Mouse (Mus musculus) C2C12 (cell line): ENCODE results near the gene Csnk2a1. TPM values are rescaled to one million over a fixed set of nuclear protein-coding genes. Genes with fewer than 3 reads are reported as not detected.

Source experiments
- H3K27me3 ChIP-seq: one replicate; pipeline ENCODE4 v1.6.1; 2011; ENCODE audit not compliant: control insufficient read depth, insufficient read depth, insufficient read length
- H3K36me3 ChIP-seq: one replicate; pipeline ENCODE4 v1.6.1; 2011; ENCODE audit not compliant: control insufficient read depth, insufficient read depth
- H3K4me3 ChIP-seq: one replicate; pipeline ENCODE4 v1.5.1; 2011; ENCODE audit warnings: mild to moderate bottlenecking, control low read depth; ENCODE audit not compliant: poor library complexity, insufficient read depth, severe bottlenecking
- H3K79me2 ChIP-seq: one replicate; pipeline ENCODE4 v1.6.1; 2011; ENCODE audit not compliant: control insufficient read depth, insufficient read depth
- H3K79me3 ChIP-seq: one replicate; pipeline ENCODE4 v1.6.1; 2011; ENCODE audit warnings: low read depth, control low read depth
- H3ac ChIP-seq: one replicate; pipeline ENCODE3; 2011; ENCODE audit warnings: low read depth; ENCODE audit not compliant: control insufficient read depth, insufficient read length
- CEBPB ChIP-seq: IDR thresholded peaks from one replicate; pipeline ENCODE4 v1.6.1; 2011; ENCODE audit warnings: low read depth, mild to moderate bottlenecking, control low read depth, moderate library complexity
- CTCF ChIP-seq: IDR thresholded peaks from one replicate; pipeline ENCODE4 v1.5.1; 2011; ENCODE audit not compliant: control insufficient read depth, insufficient read depth, insufficient read length
- FOSL1 ChIP-seq: IDR thresholded peaks from one replicate; pipeline ENCODE4 v1.8.0; 2011; ENCODE audit warnings: mild to moderate bottlenecking, low read length; ENCODE audit not compliant: poor library complexity, insufficient read depth, severe bottlenecking
- MAX ChIP-seq: IDR thresholded peaks from one replicate; pipeline ENCODE4 v1.6.1; 2011; ENCODE audit warnings: mild to moderate bottlenecking, control low read depth
- MYOD1 ChIP-seq: IDR thresholded peaks from one replicate; pipeline ENCODE4 v1.6.1; 2011; ENCODE audit warnings: low read depth; ENCODE audit not compliant: control insufficient read depth, insufficient read length
- MYOG ChIP-seq: IDR thresholded peaks from one replicate; pipeline ENCODE4 v1.6.1; 2011; ENCODE audit not compliant: control insufficient read depth, insufficient read length; ENCODE audit errors: extremely low read depth
- USF1 ChIP-seq: IDR thresholded peaks from one replicate; pipeline ENCODE4 v1.6.1; 2011; ENCODE audit warnings: low read depth, mild to moderate bottlenecking, control low read depth, moderate library complexity
- polyA plus RNA-seq: library from polyadenylated mRNA; unstranded; fragments of >200 nt; fragmentation: generic; extraction: Trizol; gene quantifications from one replicate; pipeline ENCODE4 v1.2.1, GENCODE M21; 2012; ENCODE audit warnings: missing spikeins

Csnk2a1 gene
- polyA plus RNA-seq, 1 experiment = 37.7 TPM

DNA sequence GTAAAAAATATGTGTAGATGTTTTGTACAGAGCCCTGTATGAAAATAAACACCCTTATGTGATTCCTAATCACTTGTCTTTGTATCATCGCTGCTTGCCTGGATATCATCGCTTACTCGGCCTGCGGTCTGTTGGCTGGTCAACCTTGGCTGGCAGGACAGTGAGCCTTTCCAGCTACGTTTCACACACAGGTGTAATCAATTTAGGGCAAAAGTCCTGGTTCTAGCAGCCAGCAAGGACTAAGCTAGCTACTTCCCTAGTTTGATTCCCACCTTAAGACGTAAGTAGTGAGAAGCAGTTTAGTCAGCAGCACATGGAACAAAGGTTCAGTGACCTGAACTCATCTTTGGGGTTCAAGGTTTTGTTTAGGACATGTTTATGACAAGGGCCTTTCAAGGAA, 87.3 kb downstream of the Csnk2a1 start:
- Histone ChIP-seq H3K4me3 (no peak overlapping the region), H3K79me3 (no peaks in the 10 kb centered on the region), H3K79me2 (no peaks in the 10 kb centered on the region), H3ac (no peak overlapping the region), H3K27me3 (no peaks in the 10 kb centered on the region), H3K36me3 (peaks cover 80% of the 10 kb centered on the region)
- TF ChIP-seq CTCF = no peak
- TF ChIP-seq FOSL1 = no peak
- TF ChIP-seq MYOG = no peak
- TF ChIP-seq USF1 = no peak
- TF ChIP-seq MAX = no peak
- TF ChIP-seq MYOD1 = no peak
- TF ChIP-seq CEBPB = no peak

DNA sequence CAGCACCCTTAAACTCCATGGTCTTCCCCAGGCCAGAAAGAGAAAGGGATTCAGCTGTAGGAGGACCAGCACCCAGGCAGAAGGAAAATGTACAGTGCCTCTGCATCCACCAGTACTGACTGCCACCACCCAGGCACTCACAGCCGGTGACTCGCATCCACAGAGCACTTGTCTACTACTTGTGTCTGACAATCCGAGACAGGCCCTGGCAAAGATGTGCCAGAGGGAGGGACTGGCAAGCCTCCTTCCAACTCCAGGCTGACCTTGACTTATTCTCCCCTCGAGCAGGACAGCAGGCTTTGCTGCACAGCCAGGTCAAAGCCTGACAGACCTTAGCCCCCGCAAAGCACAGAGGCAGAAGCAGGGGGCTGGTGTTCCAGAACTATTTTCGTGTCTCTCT, 90.4 kb downstream of the Csnk2a1 start:
- Histone ChIP-seq H3K27me3 (no peaks in the 10 kb centered on the region), H3ac (no peak overlapping the region), H3K79me2 (no peaks in the 10 kb centered on the region), H3K36me3 (peaks cover 63% of the 10 kb centered on the region), H3K4me3 (no peak overlapping the region), H3K79me3 (no peaks in the 10 kb centered on the region)
- no peak for TF ChIP-seq FOSL1
- no peak for TF ChIP-seq USF1
- no peak for TF ChIP-seq CTCF
- TF ChIP-seq MAX = no peak
- no peak for TF ChIP-seq MYOG
- TF ChIP-seq MYOD1 = no peak
- TF ChIP-seq CEBPB = no peak

DNA sequence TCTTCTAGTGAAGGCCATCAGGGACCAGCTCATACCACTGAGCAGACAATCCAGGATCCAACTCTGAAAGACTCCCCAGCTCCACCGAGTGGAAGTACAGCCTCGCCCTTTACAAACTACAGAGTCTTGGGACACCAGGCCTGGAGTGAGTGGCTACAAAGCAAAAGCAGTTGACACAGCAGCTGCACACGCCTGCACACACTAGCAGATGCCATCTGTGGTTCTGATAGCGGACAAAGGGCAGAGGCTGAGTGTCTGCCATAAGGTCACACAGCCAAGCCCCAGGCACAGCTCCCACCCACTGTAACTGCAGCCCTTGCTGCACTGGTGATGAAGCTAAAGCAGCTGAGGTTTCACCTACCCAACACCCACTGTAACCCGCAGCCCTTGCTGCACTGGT, 94.9 kb downstream of the Csnk2a1 start:
- Histone ChIP-seq H3K79me2 (peaks cover 7% of the 10 kb centered on the region), H3K27me3 (no peaks in the 10 kb centered on the region), H3K36me3 (peaks cover 62% of the 10 kb centered on the region), H3ac (no peak overlapping the region), H3K79me3 (no peaks in the 10 kb centered on the region), H3K4me3 (no peak overlapping the region)
- TF ChIP-seq USF1 = no peak
- no peak for TF ChIP-seq CEBPB
- TF ChIP-seq MYOG = no peak
- no peak for TF ChIP-seq FOSL1
- no peak for TF ChIP-seq MYOD1
- TF ChIP-seq CTCF = no peak
- TF ChIP-seq MAX = no peak

DNA sequence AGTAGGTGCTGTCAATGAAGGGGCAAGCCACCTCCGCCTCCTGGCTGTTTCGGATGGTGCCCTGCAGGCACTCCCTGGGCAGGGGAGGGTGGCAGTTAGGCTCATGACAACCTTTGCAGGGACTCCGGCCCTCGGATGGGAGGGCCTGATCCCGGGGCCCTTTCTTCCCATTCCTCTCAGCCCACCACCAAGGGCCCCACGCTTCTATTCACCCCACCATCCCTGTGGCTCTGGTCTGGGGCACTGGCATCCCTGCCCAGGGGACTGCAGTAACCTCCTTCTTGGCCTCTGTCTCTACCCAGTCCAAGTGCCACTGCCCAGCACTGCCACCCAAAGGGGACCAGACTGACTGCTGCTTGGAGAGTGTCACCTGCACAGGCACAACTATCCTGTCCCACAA, 95.6 kb downstream of the Csnk2a1 start:
- Histone ChIP-seq H3K36me3 (peaks cover 65% of the 10 kb centered on the region), H3ac (no peak overlapping the region), H3K79me2 (peaks cover 7% of the 10 kb centered on the region), H3K4me3 (no peak overlapping the region), H3K27me3 (no peaks in the 10 kb centered on the region), H3K79me3 (no peaks in the 10 kb centered on the region)
- TF ChIP-seq MYOG (no peak), FOSL1 (no peak), MYOD1 (no peak), CEBPB (no peak), CTCF (no peak), MAX (no peak), USF1 (no peak)

DNA sequence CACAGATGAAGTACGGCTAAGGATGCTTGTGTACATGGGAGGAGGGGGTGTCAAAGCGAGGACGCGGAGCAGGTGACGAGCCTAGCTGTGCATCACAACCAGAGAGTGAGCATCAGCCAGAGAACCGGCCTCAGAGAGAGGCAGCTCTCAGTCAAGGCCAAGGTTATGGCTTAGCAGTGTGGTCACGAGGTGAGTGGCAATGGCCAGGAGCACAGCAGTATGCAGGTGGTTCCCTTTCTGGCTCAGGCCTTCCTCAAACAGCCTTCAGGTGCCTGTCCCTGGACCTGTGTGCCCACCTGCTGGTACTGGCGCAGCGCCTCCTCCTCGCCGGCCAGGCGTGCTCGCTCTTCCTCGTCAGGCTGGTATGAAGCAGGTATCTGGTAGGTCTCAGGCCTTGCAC, 97.3 kb downstream of the Csnk2a1 start:
- H3ac ChIP-seq = no peak overlapping the region
- no peak overlapping the region for H3K4me3 ChIP-seq
- peaks cover under 1% of the 10 kb centered on the region for H3K79me3 ChIP-seq
- H3K79me2 ChIP-seq = peaks cover 11% of the 10 kb centered on the region
- no peak for TF ChIP-seq CTCF
- no peak for TF ChIP-seq FOSL1
- TF ChIP-seq MYOG = no peak
- TF ChIP-seq MAX = no peak
- TF ChIP-seq MYOD1 = no peak
- no peak for TF ChIP-seq USF1
- TF ChIP-seq CEBPB = no peak
- H3K36me3 ChIP-seq = peaks cover 71% of the 10 kb centered on the region
- H3K27me3 ChIP-seq = no peaks in the 10 kb centered on the region

DNA sequence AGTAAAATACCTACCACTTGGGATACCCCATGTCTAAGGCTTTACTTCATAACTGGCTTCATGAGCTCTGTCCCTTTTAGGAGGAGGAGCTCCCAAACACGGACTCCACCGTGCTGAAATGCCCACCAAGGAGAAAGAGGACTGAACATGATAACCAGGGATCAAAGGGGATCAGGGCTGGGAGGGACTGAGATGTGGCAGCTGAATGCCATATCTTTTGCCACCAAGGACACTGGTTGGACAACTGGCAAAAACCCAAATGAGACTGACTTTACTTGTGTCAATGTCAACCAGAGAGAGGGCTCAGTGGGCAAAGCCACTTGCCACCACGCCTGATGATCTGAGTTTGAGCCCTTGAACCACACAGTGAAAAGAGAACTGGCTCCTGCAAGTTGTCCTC, 98.2 kb downstream of the Csnk2a1 start:
- peaks cover 4% of the 10 kb centered on the region for H3K79me3 ChIP-seq
- H3K36me3 ChIP-seq = peaks cover 67% of the 10 kb centered on the region
- H3K27me3 ChIP-seq = no peaks in the 10 kb centered on the region
- H3ac ChIP-seq = no peak overlapping the region
- TF ChIP-seq MYOG = no peak
- H3K79me2 ChIP-seq = peaks cover 20% of the 10 kb centered on the region
- H3K4me3 ChIP-seq = no peak overlapping the region
